Mouse (Mus musculus): ENCODE measurements at regions not wholly inside any gene's neighbourhood (a gene's known extent, or its start where the extent isn't known, plus 50 kb on each side); places are given as distances from the start of the nearest gene placed in this dataset.

DNA sequence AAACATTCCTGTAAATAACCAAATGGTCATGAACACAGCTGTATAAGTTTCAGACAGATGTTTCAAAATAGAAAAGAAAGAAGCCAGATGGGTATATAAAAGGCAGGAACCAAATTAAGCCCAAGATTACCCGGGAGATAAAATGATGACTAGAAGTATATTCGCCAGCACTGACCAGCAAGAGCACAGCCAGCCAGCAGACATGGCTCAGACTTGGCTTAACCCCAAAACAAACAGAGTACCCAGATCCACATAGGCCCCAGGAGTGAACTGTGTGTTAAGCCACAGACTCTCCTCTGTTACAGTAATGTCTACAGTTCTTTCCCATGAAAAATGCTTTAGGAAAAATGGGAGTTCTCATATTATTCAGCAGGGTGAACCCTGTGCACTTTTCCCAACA, 123.2 kb downstream of the Atp6ap1l start:
- Histone ChIP-seq H3K9ac (ENCODE audit: low read length) (no peak overlapping the region), H3K9me3 (ENCODE audit: control insufficient read depth, low read length) (no peaks in the 10 kb centered on the region), H3K27me3 (ENCODE audit: control insufficient read depth, insufficient read depth, low read length) (no peaks in the 10 kb centered on the region), H3K4me1 (replicated peaks; ENCODE audit: control insufficient read depth, insufficient read depth) (no peaks in the 10 kb centered on the region), H3K4me3 (ENCODE audit: low read depth, low read length) (no peak overlapping the region), H3K27ac (replicated peaks) (no peak overlapping the region), H3K36me3 (ENCODE audit: control insufficient read depth, insufficient read depth, low read length) (no peaks in the 10 kb centered on the region), H3K4me2 (replicated peaks; ENCODE audit: low read depth) (no peak overlapping the region)
- ATAC-seq (ENCODE audit: low FRiP score, low TSS enrichment) (no peak), DNase-seq (ENCODE audit: low spot score) (no peak)
- TF ChIP-seq EP300 (optimal IDR thresholded peaks at IDR 0.05) (no peak), CTCF (IDR thresholded peaks at IDR 0.05; ENCODE audit: low read depth) (no peak)
- 50% methylated on average over 2 of the region's 2 CpGs for WGBS

DNA sequence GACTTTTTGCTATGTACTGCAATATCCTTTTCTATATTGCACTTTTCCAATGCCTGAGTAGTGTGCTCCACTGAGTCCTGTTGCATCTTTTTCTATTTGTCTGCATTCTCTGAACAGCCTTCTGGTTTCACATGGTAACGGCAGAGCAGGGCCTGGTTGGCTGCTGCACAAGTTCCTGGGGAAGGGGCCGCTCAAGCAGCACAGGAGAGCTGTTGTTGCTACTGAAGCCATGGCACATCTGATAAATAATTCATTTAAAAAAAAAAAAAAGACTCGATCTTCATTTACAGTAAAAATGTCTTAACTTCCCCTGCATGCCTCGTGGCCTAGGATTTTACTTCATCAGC, 127.2 kb downstream of the Atp6ap1l start:
- 67% methylated on average over 4 of the region's 4 CpGs for WGBS
- no peaks in the 10 kb centered on the region for H3K27me3 ChIP-seq (ENCODE audit: control insufficient read depth, insufficient read depth, low read length)
- no peak overlapping the region for H3K9ac ChIP-seq (ENCODE audit: low read length)
- no peak overlapping the region for H3K4me3 ChIP-seq (ENCODE audit: low read depth, low read length)
- H3K4me1 ChIP-seq (replicated peaks; ENCODE audit: control insufficient read depth, insufficient read depth) = no peaks in the 10 kb centered on the region
- TF ChIP-seq EP300 (optimal IDR thresholded peaks at IDR 0.05) (no peak), CTCF (IDR thresholded peaks at IDR 0.05; ENCODE audit: low read depth) (no peak)
- no peaks in the 10 kb centered on the region for H3K36me3 ChIP-seq (ENCODE audit: control insufficient read depth, insufficient read depth, low read length)
- H3K9me3 ChIP-seq (ENCODE audit: control insufficient read depth, low read length) = no peaks in the 10 kb centered on the region
- ATAC-seq (ENCODE audit: low FRiP score, low TSS enrichment) (no peak), DNase-seq (ENCODE audit: low spot score) (no peak)
- no peak overlapping the region for H3K4me2 ChIP-seq (replicated peaks; ENCODE audit: low read depth)
- H3K27ac ChIP-seq (replicated peaks) = no peak overlapping the region

DNA sequence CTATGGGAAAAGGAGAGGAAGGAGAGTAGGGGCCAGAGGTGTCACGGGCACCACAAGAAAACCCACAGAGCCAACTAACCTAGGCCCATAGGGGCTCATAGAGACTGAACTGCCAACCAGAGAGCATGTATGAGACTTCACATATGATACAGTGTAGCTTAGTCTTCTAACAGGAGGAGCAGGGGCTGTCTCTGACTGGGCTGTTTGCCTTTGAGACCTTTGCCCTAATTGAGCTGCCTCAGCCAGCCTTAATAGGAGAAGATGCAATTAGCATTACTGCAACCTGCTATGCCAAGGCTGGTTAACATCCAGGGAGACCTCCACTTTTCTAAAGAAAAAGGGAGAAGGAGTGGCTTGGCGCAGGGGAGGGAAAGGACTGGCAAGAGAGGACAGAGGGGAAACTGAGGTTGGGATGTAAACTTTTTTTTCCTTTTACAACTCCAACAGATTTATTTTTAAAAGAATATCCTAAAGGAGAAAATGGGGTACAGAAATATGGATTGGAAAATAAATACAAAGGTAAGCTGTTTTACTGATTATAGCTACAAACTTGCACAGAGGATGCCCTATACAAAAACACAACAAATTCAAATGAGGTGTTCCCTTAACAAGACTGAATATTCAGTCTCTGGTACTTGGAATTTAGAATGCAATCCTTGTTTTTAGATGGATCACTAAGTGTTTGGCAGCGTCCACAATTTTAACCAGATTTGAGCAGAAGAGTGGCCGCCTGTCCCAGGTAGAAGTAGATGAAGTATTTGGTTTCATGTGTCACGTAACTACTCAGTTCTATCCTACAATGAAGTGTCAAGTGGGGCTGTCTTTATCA, 127.8 kb downstream of the Atp6ap1l start:
- no peak for TF ChIP-seq EP300 (optimal IDR thresholded peaks at IDR 0.05)
- TF ChIP-seq CTCF (IDR thresholded peaks at IDR 0.05; ENCODE audit: low read depth) = no peak
- 89% methylated on average over 5 of the region's 5 CpGs for WGBS

DNA sequence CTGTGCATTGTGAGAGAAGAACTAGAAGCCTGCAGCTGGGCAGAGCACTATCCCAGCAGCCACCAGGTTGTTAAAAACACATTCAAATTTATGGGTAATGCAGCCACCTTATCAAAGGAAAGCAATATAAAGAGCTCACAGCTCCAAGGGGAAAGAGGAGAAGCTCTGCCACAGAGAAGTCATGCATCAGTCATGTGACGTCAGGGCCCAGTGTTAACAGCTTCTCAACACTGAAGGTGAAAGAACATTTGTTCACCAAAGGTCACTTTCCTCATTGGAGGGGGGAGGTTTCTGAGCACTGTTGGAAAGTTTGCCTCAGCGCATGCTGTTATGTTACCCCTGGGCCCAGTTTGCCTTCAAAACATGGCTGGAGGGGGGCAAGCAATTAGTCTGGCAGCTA, 143.0 kb downstream of the Atp6ap1l start:
- H3K4me1 ChIP-seq (replicated peaks; ENCODE audit: control insufficient read depth, insufficient read depth) = no peaks in the 10 kb centered on the region
- no peak overlapping the region for H3K4me2 ChIP-seq (replicated peaks; ENCODE audit: low read depth)
- 80% methylated on average over 2 of the region's 2 CpGs for WGBS
- H3K9ac ChIP-seq (ENCODE audit: low read length) = no peak overlapping the region
- H3K27me3 ChIP-seq (ENCODE audit: control insufficient read depth, insufficient read depth, low read length) = no peaks in the 10 kb centered on the region
- DNase-seq (ENCODE audit: low spot score) (no peak), ATAC-seq (ENCODE audit: low FRiP score, low TSS enrichment) (no peak)
- H3K9me3 ChIP-seq (ENCODE audit: control insufficient read depth, low read length) = no peaks in the 10 kb centered on the region
- H3K27ac ChIP-seq (replicated peaks) = no peak overlapping the region
- TF ChIP-seq CTCF (IDR thresholded peaks at IDR 0.05; ENCODE audit: low read depth) = no peak
- no peak for TF ChIP-seq EP300 (optimal IDR thresholded peaks at IDR 0.05)
- no peak overlapping the region for H3K4me3 ChIP-seq (ENCODE audit: low read depth, low read length)
- no peaks in the 10 kb centered on the region for H3K36me3 ChIP-seq (ENCODE audit: control insufficient read depth, insufficient read depth, low read length)

More for the DNA sequence above, 127.8 kb downstream of the Atp6ap1l start:
- DNase-seq (ENCODE audit: low spot score) = no peak
- no peaks in the 10 kb centered on the region for H3K9me3 ChIP-seq (ENCODE audit: control insufficient read depth, low read length)
- no peak overlapping the region for H3K27ac ChIP-seq (replicated peaks)
- H3K4me2 ChIP-seq (replicated peaks; ENCODE audit: low read depth) = no peak overlapping the region
- no peak overlapping the region for H3K9ac ChIP-seq (ENCODE audit: low read length)
- no peak for ATAC-seq (ENCODE audit: low FRiP score, low TSS enrichment)
- H3K4me1 ChIP-seq (replicated peaks; ENCODE audit: control insufficient read depth, insufficient read depth) = no peaks in the 10 kb centered on the region
- no peak overlapping the region for H3K4me3 ChIP-seq (ENCODE audit: low read depth, low read length)
- H3K27me3 ChIP-seq (ENCODE audit: control insufficient read depth, insufficient read depth, low read length) = no peaks in the 10 kb centered on the region
- H3K36me3 ChIP-seq (ENCODE audit: control insufficient read depth, insufficient read depth, low read length) = no peaks in the 10 kb centered on the region

DNA sequence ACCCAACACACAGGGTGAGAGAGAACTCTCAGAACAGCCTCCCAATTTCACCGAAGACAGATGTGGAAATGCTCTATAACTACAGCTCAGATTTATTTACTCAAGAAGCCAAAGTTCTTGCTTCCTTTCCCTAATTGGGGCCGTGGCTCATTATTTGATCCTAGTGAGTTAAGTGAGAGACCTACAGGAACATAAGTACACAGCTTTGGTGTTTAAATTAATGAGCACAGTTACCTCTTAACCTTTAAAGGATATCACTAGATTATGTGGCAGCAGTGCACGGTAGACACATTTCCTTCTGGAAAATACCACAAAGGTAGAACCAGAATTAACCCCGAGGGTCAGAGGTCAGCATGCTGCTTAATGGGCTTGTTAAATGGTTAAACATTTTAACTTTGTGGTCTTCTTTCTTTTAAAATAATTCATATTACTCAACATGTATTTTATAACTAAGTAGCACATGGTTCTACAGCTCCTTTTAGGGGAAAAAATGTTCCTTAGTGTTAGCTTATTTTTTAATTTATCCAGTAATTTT, 144.6 kb downstream of the Atp6ap1l start:
- Histone ChIP-seq H3K9ac (ENCODE audit: low read length) (no peak overlapping the region), H3K4me1 (replicated peaks; ENCODE audit: control insufficient read depth, insufficient read depth) (no peaks in the 10 kb centered on the region), H3K36me3 (ENCODE audit: control insufficient read depth, insufficient read depth, low read length) (no peaks in the 10 kb centered on the region), H3K27me3 (ENCODE audit: control insufficient read depth, insufficient read depth, low read length) (no peaks in the 10 kb centered on the region), H3K27ac (replicated peaks) (no peak overlapping the region), H3K4me3 (ENCODE audit: low read depth, low read length) (no peak overlapping the region), H3K9me3 (ENCODE audit: control insufficient read depth, low read length) (no peaks in the 10 kb centered on the region), H3K4me2 (replicated peaks; ENCODE audit: low read depth) (no peak overlapping the region)
- TF ChIP-seq CTCF (IDR thresholded peaks at IDR 0.05; ENCODE audit: low read depth) (no peak), EP300 (optimal IDR thresholded peaks at IDR 0.05) (no peak)
- DNase-seq (ENCODE audit: low spot score) (no peak), ATAC-seq (ENCODE audit: low FRiP score, low TSS enrichment) (no peak)
- 54% methylated on average over 4 of the region's 4 CpGs for WGBS

DNA sequence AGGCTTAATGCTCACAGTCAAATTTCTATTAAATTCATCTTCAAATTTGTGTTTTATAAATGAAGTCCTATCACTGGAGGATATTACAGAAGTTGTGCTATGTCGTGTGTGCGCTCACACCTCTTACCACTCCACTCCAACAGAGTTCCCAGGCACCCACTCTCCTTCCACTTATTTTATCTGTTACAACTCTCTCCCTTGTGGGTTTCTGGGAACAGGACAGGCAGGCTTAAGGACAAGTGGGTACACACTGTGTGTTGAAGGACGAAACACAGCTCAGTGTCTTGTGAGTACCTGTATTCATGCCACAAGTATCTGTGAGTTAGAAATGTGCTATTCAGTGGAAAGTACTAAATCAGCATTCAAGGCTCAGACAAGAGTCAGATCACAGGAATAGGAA, 150.7 kb downstream of the Atp6ap1l start:
- H3K4me1 ChIP-seq (replicated peaks; ENCODE audit: control insufficient read depth, insufficient read depth) = no peaks in the 10 kb centered on the region
- no peak for ATAC-seq (ENCODE audit: low FRiP score, low TSS enrichment)
- H3K36me3 ChIP-seq (ENCODE audit: control insufficient read depth, insufficient read depth, low read length) = no peaks in the 10 kb centered on the region
- WGBS = 89% methylated on average over 3 of the region's 3 CpGs
- no peak overlapping the region for H3K27ac ChIP-seq (replicated peaks)
- H3K4me3 ChIP-seq (ENCODE audit: low read depth, low read length) = no peak overlapping the region
- H3K9me3 ChIP-seq (ENCODE audit: control insufficient read depth, low read length) = no peaks in the 10 kb centered on the region
- TF ChIP-seq EP300 (optimal IDR thresholded peaks at IDR 0.05) = no peak
- TF ChIP-seq CTCF (IDR thresholded peaks at IDR 0.05; ENCODE audit: low read depth) = no peak
- H3K4me2 ChIP-seq (replicated peaks; ENCODE audit: low read depth) = no peak overlapping the region
- H3K27me3 ChIP-seq (ENCODE audit: control insufficient read depth, insufficient read depth, low read length) = no peaks in the 10 kb centered on the region
- no peak for DNase-seq (ENCODE audit: low spot score)
- no peak overlapping the region for H3K9ac ChIP-seq (ENCODE audit: low read length)

All from stomach, postnatal 0 days (tissue).